Mouse (Mus musculus) CH12.LX (cell line): ENCODE data around the gene Hip1. TPM values are rescaled to one million over a fixed set of nuclear protein-coding genes. Genes with fewer than 3 reads are reported as not detected.

Experiments
- DNase-seq: peaks from one replicate; pipeline ENCODE4 v3.0.0-alpha.2; 2013; ENCODE audit errors: extremely low read depth
- H3K27ac ChIP-seq: 2 replicates; pipeline ENCODE4 v1.5.1; 2012; ENCODE audit warnings: low read depth, mild to moderate bottlenecking, control low read depth, moderate library complexity; ENCODE audit not compliant: insufficient read depth
- H3K27me3 ChIP-seq: replicated peaks from 2 replicates; pipeline ENCODE3; 2012; ENCODE audit warnings: inconsistent platforms
- H3K36me3 ChIP-seq, 2 experiments: replicated peaks in 1 of 2; 2 replicates each; pipeline versions ENCODE3 to v1.6.1; 2012; ENCODE audit warnings: inconsistent platforms in 1 of 2, low read length in 1 of 2, mild to moderate bottlenecking in 1 of 2, mixed read lengths in 1 of 2, moderate library complexity in 1 of 2; ENCODE audit not compliant: control insufficient read depth in 1 of 2, insufficient read depth in 1 of 2
- H3K4me1 ChIP-seq, 2 experiments: 2 replicates each; pipeline ENCODE4 v1.6.1; 2012; ENCODE audit warnings: inconsistent platforms in 1 of 2, moderate library complexity in 1 of 2; ENCODE audit not compliant: insufficient read depth in 2 of 2, control insufficient read depth in 1 of 2
- H3K4me2 ChIP-seq: 2 replicates; pipeline ENCODE4 v1.6.1; 2012; ENCODE audit warnings: low read depth, mild to moderate bottlenecking, control low read depth; ENCODE audit not compliant: poor library complexity, insufficient read depth, severe bottlenecking
- H3K4me3 ChIP-seq, 3 experiments: fragments of 150-350 bp in 1 of 3; sonication (generic) in 1 of 3; replicated peaks in 1 of 3; 2 replicates each; pipeline versions ENCODE3 to v1.5.1; 2011 to 2012; ENCODE audit warnings: low read depth in 2 of 3, low read length in 2 of 3, mild to moderate bottlenecking in 2 of 3, moderate library complexity in 2 of 3, control low read depth in 1 of 3, improper control_type of control experiment in 1 of 3, inconsistent platforms in 1 of 3, mixed read lengths in 1 of 3; ENCODE audit not compliant: poor library complexity in 1 of 3
- H3K79me2 ChIP-seq: replicated peaks from 2 replicates; pipeline ENCODE4 v1.6.1; 2012; ENCODE audit warnings: mild to moderate bottlenecking, moderate library complexity; ENCODE audit not compliant: control insufficient read depth, poor library complexity, insufficient read depth, severe bottlenecking; ENCODE audit errors: extremely low read depth
- H3K9ac ChIP-seq: 2 replicates; pipeline ENCODE4 v1.6.1; 2012; ENCODE audit warnings: low read depth, mild to moderate bottlenecking, control low read depth, moderate library complexity; ENCODE audit not compliant: insufficient read depth
- H3K9me3 ChIP-seq: replicated peaks from 2 replicates; pipeline ENCODE3; 2012; ENCODE audit warnings: low read length, inconsistent platforms, mixed read lengths
- CTCF ChIP-seq, 2 experiments: IDR thresholded peaks in 1 of 2; conservative IDR thresholded peaks in 1 of 2; 2 replicates each; pipeline ENCODE4 v1.5.1; 2011 to 2012; ENCODE audit warnings: low read depth in 2 of 2, low read length in 2 of 2, improper control_type of control experiment in 1 of 2, inconsistent platforms in 1 of 2, mild to moderate bottlenecking in 1 of 2, moderate library complexity in 1 of 2
- EP300 ChIP-seq: IDR thresholded peaks from 2 replicates; pipeline ENCODE4 v1.6.1; 2011; ENCODE audit warnings: low read length, improper control_type of control experiment
- GABPA ChIP-seq: IDR thresholded peaks from 2 replicates; pipeline ENCODE4 v1.6.1; 2012; ENCODE audit warnings: low read depth, low read length, improper control_type of control experiment, inconsistent platforms; ENCODE audit not compliant: insufficient replicate concordance
- KAT2A ChIP-seq: IDR thresholded peaks from 2 replicates; pipeline ENCODE4 v1.6.1; 2012; ENCODE audit warnings: low read length, improper control_type of control experiment, inconsistent platforms; ENCODE audit not compliant: insufficient replicate concordance
- MAX ChIP-seq: IDR thresholded peaks from 2 replicates; pipeline ENCODE4 v1.6.1; 2011; ENCODE audit warnings: low read length, improper control_type of control experiment
- MAZ ChIP-seq: IDR thresholded peaks from 2 replicates; pipeline ENCODE4 v1.6.1; 2012; ENCODE audit warnings: low read depth, mild to moderate bottlenecking, inconsistent platforms, low read length, improper control_type of control experiment, moderate library complexity
- MEF2A ChIP-seq: IDR thresholded peaks from 2 replicates; pipeline ENCODE4 v1.6.1; 2014; ENCODE audit warnings: low read depth, mild to moderate bottlenecking, inconsistent platforms, low read length, improper control_type of control experiment, borderline replicate concordance
- MYC ChIP-seq: IDR thresholded peaks from 2 replicates; pipeline ENCODE4 v1.6.1; 2011; ENCODE audit warnings: low read depth, mild to moderate bottlenecking, improper control_type of control experiment, low read length
- POLR2A ChIP-seq: IDR thresholded peaks from 2 replicates; pipeline ENCODE4 v1.6.1; 2011; ENCODE audit warnings: low read depth, mild to moderate bottlenecking, improper control_type of control experiment, low read length
- POLR2AphosphoS2 ChIP-seq: IDR thresholded peaks from 2 replicates; pipeline ENCODE4 v1.6.1; 2011; ENCODE audit warnings: low read depth, low read length, improper control_type of control experiment
- TCF12 ChIP-seq: IDR thresholded peaks from 2 replicates; pipeline ENCODE4 v1.6.1; 2014; ENCODE audit warnings: low read depth, mild to moderate bottlenecking, inconsistent platforms, low read length, improper control_type of control experiment
- ZKSCAN1 ChIP-seq: IDR thresholded peaks from 2 replicates; pipeline ENCODE4 v1.6.1; 2012; ENCODE audit warnings: low read depth, inconsistent platforms, low read length, improper control_type of control experiment, borderline replicate concordance
- ZNF384 ChIP-seq: IDR thresholded peaks from 2 replicates; pipeline ENCODE4 v1.6.1; 2012; ENCODE audit warnings: low read depth, low read length, improper control_type of control experiment, inconsistent platforms
- dilution Hi-C: fragments of 300-500 bp; cut with MboI; formaldehyde crosslinking; loops from 2 replicates; pipeline ENCODE4 v1.14.3; 2020; ENCODE audit warnings: low sequenced_read_pairs; ENCODE audit not compliant: extremely low pct_unique_long_range_greater_than_20kb, extremely low pct_ligation_motif_present
- in situ Hi-C: fragments of 300-500 bp; cut with MboI; formaldehyde crosslinking; loops from 3 replicates; pipeline ENCODE4 v1.14.3; 2019; ENCODE audit warnings: low sequenced_read_pairs, low pct_ligation_motif_present, low pct_unique_long_range_greater_than_20kb, mixed read lengths
- polyA plus RNA-seq: library from polyadenylated mRNA; unstranded; fragments of >175 nt; gene quantifications from 2 replicates; pipeline ENCODE4 v1.2.1, GENCODE M21; 2012; ENCODE audit warnings: low read depth; ENCODE audit not compliant: insufficient read length
- total RNA-seq, 2 experiments: library from RNA; depleted of rRNA; stranded (reverse); fragments of 300-350 nt in 1 of 2; fragments of >200 nt in 1 of 2; gene quantifications; 2 replicates each; pipeline ENCODE4 v1.2.3; 2012 to 2014

Hip1 gene
- total and polyA plus RNA-seq, 3 experiments: 2.2 to 6.4 (median 3.4) TPM

DNA sequence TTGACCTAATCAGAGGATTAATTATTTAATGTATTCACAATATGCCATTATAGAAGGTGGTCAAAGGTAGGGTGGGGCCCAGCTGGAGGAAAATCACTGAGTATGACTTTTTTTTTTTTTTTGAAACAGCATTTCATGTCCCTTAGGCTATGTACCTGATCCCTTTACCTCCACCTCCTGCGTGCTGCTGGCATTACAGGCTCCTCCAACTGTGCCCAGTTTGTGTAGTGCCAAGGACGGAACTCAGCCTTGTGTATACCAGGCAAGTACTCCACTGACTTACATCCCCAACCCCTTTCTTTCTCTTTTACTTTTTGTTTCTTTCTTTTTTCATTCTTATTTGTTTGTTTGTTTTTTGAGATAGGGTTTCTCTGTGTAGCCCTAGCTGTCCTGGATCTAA, 48.4 kb downstream of the Hip1 start:
- dilution Hi-C loops: no loop called here
- H3K79me2 ChIP-seq: no peaks in the 10 kb centered on the region
- no peak for DNase-seq
- no peak overlapping the region for H3K27ac ChIP-seq
- no peak overlapping the region for H3K4me2 ChIP-seq
- no peaks in the 10 kb centered on the region for H3K27me3 ChIP-seq
- peaks cover 0 to 2% of the 10 kb centered on the region in 2 experiments; a peak in 2 of 4 replicates for H3K4me1 ChIP-seq
- no peaks in the 10 kb centered on the region for H3K9me3 ChIP-seq
- no peak overlapping the region for H3K4me3 ChIP-seq
- no peak overlapping the region for H3K9ac ChIP-seq
- no peaks in the 10 kb centered on the region for H3K36me3 ChIP-seq
- in situ Hi-C loops: no loop called here
- TF ChIP-seq KAT2A: no peak
- no peak for TF ChIP-seq POLR2A
- TF ChIP-seq EP300: no peak
- TF ChIP-seq MEF2A: no peak
- no peak for TF ChIP-seq MAZ
- TF ChIP-seq TCF12: no peak
- TF ChIP-seq CTCF (conservative IDR thresholded peaks at IDR 0.05 in 1 of 2, IDR thresholded peaks at IDR 0.05 in 1 of 2; ENCODE audit: low read depth in 2 of 2, low read length in 2 of 2): 0 out of 4 replicates have a peak, but pooled peaks of 1 of the 2 experiments have one; percentile 7
- TF ChIP-seq MAX: no peak
- peak; percentile 18; the same call in 1 of the 2 replicates for TF ChIP-seq ZNF384
- no peak for TF ChIP-seq ZKSCAN1
- TF ChIP-seq GABPA: no peak
- TF ChIP-seq POLR2AphosphoS2: no peak

DNA sequence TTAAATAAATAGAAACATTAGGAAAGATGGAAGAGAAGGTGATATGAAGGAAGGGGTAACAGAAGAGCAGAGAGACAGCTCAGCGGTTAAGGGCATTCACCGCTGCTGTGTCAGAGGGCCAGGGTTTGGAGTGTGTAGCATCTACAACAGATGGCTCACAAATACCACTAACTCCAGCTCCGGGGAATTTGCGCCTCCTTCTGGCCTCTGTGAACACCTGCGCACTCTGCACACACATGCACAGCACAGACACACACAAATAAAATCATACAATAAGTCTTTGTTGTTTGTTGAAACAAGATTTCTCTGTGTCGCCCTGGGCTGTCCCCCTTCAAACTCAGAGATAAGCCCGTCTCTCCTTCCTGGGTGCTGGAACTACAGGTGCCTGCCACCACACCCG, 49.4 kb downstream of the Hip1 start:
- Histone ChIP-seq H3K79me2 (no peaks in the 10 kb centered on the region), H3K9me3 (no peaks in the 10 kb centered on the region), H3K9ac (no peak overlapping the region), H3K4me3 (no peak overlapping the region), H3K36me3 (no peaks in the 10 kb centered on the region)
- dilution Hi-C loops: no loop called here
- in situ Hi-C loops: no loop called here
- no peak for DNase-seq
- no peak for TF ChIP-seq GABPA
- no peak for TF ChIP-seq POLR2A
- peak in 1 of 2 experiments; percentile 20; a peak in 1 of 4 replicates for TF ChIP-seq CTCF (conservative IDR thresholded peaks at IDR 0.05 in 1 of 2, IDR thresholded peaks at IDR 0.05 in 1 of 2; ENCODE audit: low read depth in 2 of 2, low read length in 2 of 2)
- no peak for TF ChIP-seq MYC
- TF ChIP-seq, all 38 proteins: peak for 1
- Histone ChIP-seq H3K4me2 (no peak overlapping the region), H3K27ac (no peak overlapping the region), H3K4me1 (peaks cover 0 to 5% of the 10 kb centered on the region in 2 experiments; a peak in 2 of 4 replicates), H3K27me3 (peaks cover 3% of the 10 kb centered on the region)
